Mouse (Mus musculus): ENCODE data around the gene Spata2. TPM values are rescaled to one million over a fixed set of nuclear protein-coding genes. Genes with fewer than 3 reads are reported as not detected.

The Spata2 gene
- polyA plus RNA-seq (2011; ENCODE audit: insufficient read depth, insufficient read length, low read depth, missing spikeins) = 13.6 and 18.9 TPM in 2 replicates

GRCm38 (mm10) chr2:167492713-167493636 is at the start of gene Spata2:
Spata2 (minus strand) TSS chr2:167492887.
- Histone ChIP-seq H3K4me3 (ENCODE audit: low read depth, low read length) (peak within 1 kb of the TSS; percentile 60), H3K9me3 (replicated peaks; ENCODE audit: control insufficient read depth, insufficient read depth, low read length, poor library complexity, severe bottlenecking) (no peaks in the 10 kb centered on the region), H3K36me3 (ENCODE audit: control insufficient read depth, insufficient read depth, low read length, poor library complexity, severe bottlenecking) (no peaks in the 10 kb centered on the region), H3K27ac (ENCODE audit: insufficient read depth, low read length) (0 out of 2 replicates have a peak within 1 kb of the TSS, but pooled peaks have one; percentile 1), H3K27me3 (ENCODE audit: control insufficient read depth, insufficient read depth, low read length, poor library complexity, severe bottlenecking) (no peaks in the 10 kb centered on the region), H3K4me1 (ENCODE audit: control insufficient read depth, insufficient read depth, low read length) (no peaks in the 10 kb centered on the region), H3K9ac (ENCODE audit: low read depth, poor library complexity, severe bottlenecking) (peak within 1 kb of the TSS; percentile 72)
- no peak for TF ChIP-seq POLR2A (IDR thresholded peaks at IDR 0.05; ENCODE audit: insufficient read depth, low read length)

GRCm38 (mm10) chr2:167542361-167542760 is 49.7 kb upstream of the Spata2 start:
- no peaks in the 10 kb centered on the region for H3K9me3 ChIP-seq (replicated peaks; ENCODE audit: control insufficient read depth, insufficient read depth, low read length, poor library complexity, severe bottlenecking)
- TF ChIP-seq POLR2A (IDR thresholded peaks at IDR 0.05; ENCODE audit: insufficient read depth, low read length) (no peak), EP300 (IDR thresholded peaks at IDR 0.05; ENCODE audit: insufficient read depth, low read depth, low read length) (no peak), CTCF (IDR thresholded peaks at IDR 0.05; ENCODE audit: low read depth, low read length) (no peak)
- H3K9ac ChIP-seq (ENCODE audit: low read depth, poor library complexity, severe bottlenecking) = no peak overlapping the region
- H3K4me3 ChIP-seq (ENCODE audit: low read depth, low read length) = no peak overlapping the region
- no peak overlapping the region for H3K27ac ChIP-seq (ENCODE audit: insufficient read depth, low read length)
- H3K4me1 ChIP-seq (ENCODE audit: control insufficient read depth, insufficient read depth, low read length) = peaks cover 10% of the 10 kb centered on the region
- H3K36me3 ChIP-seq (ENCODE audit: control insufficient read depth, insufficient read depth, low read length, poor library complexity, severe bottlenecking) = no peaks in the 10 kb centered on the region
- 0 out of 2 replicates have a peak, but pooled peaks cover 2% of the 10 kb centered on the region for H3K27me3 ChIP-seq (ENCODE audit: control insufficient read depth, insufficient read depth, low read length, poor library complexity, severe bottlenecking)

DNA sequence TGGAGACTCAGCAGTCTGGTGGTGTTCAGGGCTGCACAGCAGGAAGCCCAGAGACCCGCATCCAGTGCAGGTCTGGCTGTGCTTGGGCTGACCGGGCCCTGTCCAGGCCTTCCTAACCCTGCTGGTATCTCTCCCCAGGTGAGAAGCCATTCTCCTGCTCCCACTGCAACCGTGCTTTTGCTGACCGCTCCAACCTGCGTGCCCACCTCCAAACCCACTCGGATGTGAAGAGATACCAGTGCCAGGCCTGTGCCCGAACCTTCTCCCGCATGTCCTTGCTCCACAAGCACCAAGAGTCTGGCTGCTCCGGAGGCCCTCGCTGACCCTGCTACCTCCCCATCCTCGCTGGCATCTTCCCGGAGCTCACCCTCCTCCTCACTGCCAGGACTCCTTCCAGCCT is 49.1 kb upstream of the Spata2 start:
- no peak overlapping the region for H3K4me3 ChIP-seq (ENCODE audit: low read depth, low read length)
- H3K9me3 ChIP-seq (replicated peaks; ENCODE audit: control insufficient read depth, insufficient read depth, low read length, poor library complexity, severe bottlenecking) = no peaks in the 10 kb centered on the region
- H3K9ac ChIP-seq (ENCODE audit: low read depth, poor library complexity, severe bottlenecking) = no peak overlapping the region
- peaks cover 2% of the 10 kb centered on the region; the same call in 1 of the 2 replicates for H3K27me3 ChIP-seq (ENCODE audit: control insufficient read depth, insufficient read depth, low read length, poor library complexity, severe bottlenecking)
- no peak for TF ChIP-seq POLR2A (IDR thresholded peaks at IDR 0.05; ENCODE audit: insufficient read depth, low read length)
- TF ChIP-seq EP300 (IDR thresholded peaks at IDR 0.05; ENCODE audit: insufficient read depth, low read depth, low read length) = no peak
- TF ChIP-seq CTCF (IDR thresholded peaks at IDR 0.05; ENCODE audit: low read depth, low read length) = no peak
- H3K36me3 ChIP-seq (ENCODE audit: control insufficient read depth, insufficient read depth, low read length, poor library complexity, severe bottlenecking) = no peaks in the 10 kb centered on the region
- H3K4me1 ChIP-seq (ENCODE audit: control insufficient read depth, insufficient read depth, low read length) = peaks cover 12% of the 10 kb centered on the region
- no peak overlapping the region for H3K27ac ChIP-seq (ENCODE audit: insufficient read depth, low read length)

- H3K9ac ChIP-seq (ENCODE audit: low read depth, poor library complexity, severe bottlenecking) = no peak overlapping the region
- H3K4me1 ChIP-seq (ENCODE audit: control insufficient read depth, insufficient read depth, low read length) = peaks cover 12% of the 10 kb centered on the region
- no peak overlapping the region for H3K4me3 ChIP-seq (ENCODE audit: low read depth, low read length)
- H3K36me3 ChIP-seq (ENCODE audit: control insufficient read depth, insufficient read depth, low read length, poor library complexity, severe bottlenecking) = no peaks in the 10 kb centered on the region
- H3K27ac ChIP-seq (ENCODE audit: insufficient read depth, low read length) = no peak overlapping the region
- peaks cover 2% of the 10 kb centered on the region; the same call in 1 of the 2 replicates for H3K27me3 ChIP-seq (ENCODE audit: control insufficient read depth, insufficient read depth, low read length, poor library complexity, severe bottlenecking)
- no peaks in the 10 kb centered on the region for H3K9me3 ChIP-seq (replicated peaks; ENCODE audit: control insufficient read depth, insufficient read depth, low read length, poor library complexity, severe bottlenecking)
- no peak for TF ChIP-seq CTCF (IDR thresholded peaks at IDR 0.05; ENCODE audit: low read depth, low read length)
- no peak for TF ChIP-seq EP300 (IDR thresholded peaks at IDR 0.05; ENCODE audit: insufficient read depth, low read depth, low read length)
- no peak for TF ChIP-seq POLR2A (IDR thresholded peaks at IDR 0.05; ENCODE audit: insufficient read depth, low read length)
Measured at GRCm38 (mm10) chr2:167541324-167541723, 48.6 kb upstream of the Spata2 start.

DNA sequence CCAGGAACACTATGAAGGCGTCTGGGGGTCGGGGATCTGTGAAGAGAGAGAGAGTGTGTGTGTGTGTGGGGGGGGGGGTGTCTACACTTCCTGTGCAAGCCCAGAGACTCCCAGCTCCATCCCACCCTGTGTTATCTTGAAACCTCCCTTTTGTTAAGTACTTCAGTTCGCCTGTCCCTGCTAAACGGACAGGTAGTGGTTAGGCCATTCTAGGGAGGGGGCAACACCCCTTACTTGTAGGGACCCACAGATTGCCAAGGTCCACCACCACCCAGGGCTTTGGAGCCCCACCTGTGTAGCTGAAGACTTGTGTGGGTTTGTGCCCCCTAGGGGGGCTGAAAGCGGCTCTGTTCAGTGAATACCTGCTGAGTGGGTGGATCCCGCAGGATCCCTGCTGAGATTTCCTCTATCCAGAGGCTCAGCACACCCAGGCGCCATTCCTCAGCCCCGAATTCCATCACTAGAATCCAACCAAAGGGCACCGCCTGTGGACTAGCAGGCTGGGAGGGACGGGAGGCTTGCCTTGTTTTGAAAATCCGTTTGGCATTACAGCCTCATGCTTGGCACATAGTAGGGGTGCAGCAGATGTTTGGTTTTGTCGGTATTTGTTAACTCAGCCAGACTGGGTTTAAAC is 47.9 kb upstream of the Spata2 start:
- H3K4me1 ChIP-seq (ENCODE audit: control insufficient read depth, insufficient read depth, low read length) = peaks cover 12% of the 10 kb centered on the region
- H3K27ac ChIP-seq (ENCODE audit: insufficient read depth, low read length) = no peak overlapping the region
- no peak overlapping the region for H3K9ac ChIP-seq (ENCODE audit: low read depth, poor library complexity, severe bottlenecking)
- H3K27me3 ChIP-seq (ENCODE audit: control insufficient read depth, insufficient read depth, low read length, poor library complexity, severe bottlenecking) = peaks cover 2% of the 10 kb centered on the region; the same call in 1 of the 2 replicates
- H3K9me3 ChIP-seq (replicated peaks; ENCODE audit: control insufficient read depth, insufficient read depth, low read length, poor library complexity, severe bottlenecking) = no peaks in the 10 kb centered on the region
- no peaks in the 10 kb centered on the region for H3K36me3 ChIP-seq (ENCODE audit: control insufficient read depth, insufficient read depth, low read length, poor library complexity, severe bottlenecking)
- TF ChIP-seq POLR2A (IDR thresholded peaks at IDR 0.05; ENCODE audit: insufficient read depth, low read length) (no peak), EP300 (IDR thresholded peaks at IDR 0.05; ENCODE audit: insufficient read depth, low read depth, low read length) (peak; percentile 43; the same call in 1 of the 2 replicates)
- no peak overlapping the region for H3K4me3 ChIP-seq (ENCODE audit: low read depth, low read length)
